Mouse (Mus musculus) cerebellum, adult 2 months (tissue): ENCODE measurements around the gene Grik2.

Experiments
- CTCF ChIP-seq: fragments of 200-500 bp; IDR thresholded peaks from 2 replicates; pipeline ENCODE4 v1.5.1; 2011; ENCODE audit warnings: low read depth, mild to moderate bottlenecking, control low read depth, low read length, moderate library complexity, borderline replicate concordance; ENCODE audit not compliant: insufficient read depth
- POLR2A ChIP-seq: fragments of 200-500 bp; IDR thresholded peaks from 2 replicates; pipeline ENCODE4 v1.6.1; 2011; ENCODE audit warnings: low read length, control low read depth, borderline replicate concordance; ENCODE audit not compliant: insufficient read depth

- TF ChIP-seq CTCF (no peak), POLR2A (no peak)
Observed at GRCm38 (mm10) chr10:49480085-49480749, 308.3 kb downstream of the Grik2 start.
